In genomic region chr5:60599460-60600299, GRCm38 (mm10) we compare ENCODE assay signal across 11 mouse cellular contexts.
A peak's percentile ranks its signal among the peaks of the same experiment; 100 is the strongest.
DNase-seq lines count a peak whose midpoint lies in the region; ATAC-seq and TF ChIP-seq lines count a peak whose summit lies in the region.
"Had no signal": no experiment of that assay in that cellular context is flagged by ENCODE, and none has a peak within 500 bp of the region (broad histone marks: within the 10 kb centered on the region; RNA-seq: fewer than 3 reads in every experiment).

No protein-coding gene starts in this region.

- H3K9me3 ChIP-seq in forebrain, embryonic 14.5 days (replicated peaks; ENCODE audit: control insufficient read depth, low read length) = no peaks in the 10 kb centered on the region
- no peaks in the 10 kb centered on the region for H3K9me3 ChIP-seq in midbrain, embryonic 13.5 days
- H3K9me3 ChIP-seq in intestine, postnatal 0 days (ENCODE audit: control insufficient read depth) = no peaks in the 10 kb centered on the region
- H3K9me3 ChIP-seq: liver, embryonic 12.5 days had no signal

- peak; percentile 72; the same call in 1 of the 2 replicates for ATAC-seq in cerebellum, adult (ENCODE audit: insufficient number of reproducible peaks, low FRiP score, low TSS enrichment)
- peak; percentile 98 for ATAC-seq in forebrain, embryonic 14.5 days
- peak; percentile 91 for ATAC-seq in midbrain, embryonic 13.5 days
- ATAC-seq in intestine, postnatal 0 days = no peak
- ATAC-seq: activated CD4-positive, CD25-positive, alpha-beta regulatory T cell, adult 4 months; liver, embryonic 12.5 days had no signal

- H3K36me3 ChIP-seq in forebrain, embryonic 14.5 days (ENCODE audit: control insufficient read depth, insufficient read depth, low read length) = no peaks in the 10 kb centered on the region
- H3K36me3 ChIP-seq in midbrain, embryonic 13.5 days = no peaks in the 10 kb centered on the region
- H3K36me3 ChIP-seq in intestine, postnatal 0 days (ENCODE audit: control insufficient read depth, insufficient read depth) = no peaks in the 10 kb centered on the region
- H3K36me3 ChIP-seq: liver, embryonic 12.5 days had no signal

- no peak overlapping the region for H3K4me3 ChIP-seq in forebrain, embryonic 14.5 days (ENCODE audit: low read depth, low read length)
- no peak overlapping the region for H3K4me3 ChIP-seq in midbrain, embryonic 13.5 days (replicated peaks)
- H3K4me3 ChIP-seq in intestine, postnatal 0 days (ENCODE audit: low read depth, low read length) = no peak overlapping the region
- H3K4me3 ChIP-seq: liver, embryonic 12.5 days had no signal

- no peak for DNase-seq in cerebellum, adult 11 months
- peak; percentile 58 for DNase-seq in brain, embryonic 18.5 days (ENCODE audit: low read depth, low spot score)
- peak; percentile 91 for DNase-seq in forebrain, embryonic 14.5 days (ENCODE audit: low spot score)
- no peak for DNase-seq in thymus, adult 18-20 months
- no peak for DNase-seq in right cerebral cortex, postnatal 36 days (ENCODE audit: low spot score in 2 of 2)
- DNase-seq: lung, postnatal 4 days had no signal

- H3K4me1 ChIP-seq in forebrain, embryonic 14.5 days (ENCODE audit: control insufficient read depth, insufficient read depth, low read length) = no peaks in the 10 kb centered on the region
- H3K4me1 ChIP-seq in midbrain, embryonic 13.5 days (replicated peaks) = 0 out of 2 replicates have a peak, but pooled peaks cover 3% of the 10 kb centered on the region
- H3K4me1 ChIP-seq in intestine, postnatal 0 days (replicated peaks; ENCODE audit: control insufficient read depth, insufficient read depth, low read length) = no peaks in the 10 kb centered on the region
- H3K4me1 ChIP-seq: liver, embryonic 12.5 days had no signal

- peak overlapping the region; percentile 29; the same call in 1 of the 2 replicates for H3K27ac ChIP-seq in forebrain, embryonic 14.5 days (ENCODE audit: low read depth, low read length)
- H3K27ac ChIP-seq in midbrain, embryonic 13.5 days = no peak overlapping the region
- H3K27ac ChIP-seq in intestine, postnatal 0 days (ENCODE audit: low read depth, low read length) = no peak overlapping the region
- H3K27ac ChIP-seq: liver, embryonic 12.5 days had no signal

- no peaks in the 10 kb centered on the region for H3K27me3 ChIP-seq in forebrain, embryonic 14.5 days (replicated peaks; ENCODE audit: control insufficient read depth, insufficient read depth, low read length)
- no peaks in the 10 kb centered on the region for H3K27me3 ChIP-seq in midbrain, embryonic 13.5 days
- no peaks in the 10 kb centered on the region for H3K27me3 ChIP-seq in intestine, postnatal 0 days (replicated peaks; ENCODE audit: control insufficient read depth, insufficient read depth, low read length)
- H3K27me3 ChIP-seq: liver, embryonic 12.5 days had no signal

- H3K4me2 ChIP-seq in forebrain, embryonic 14.5 days (ENCODE audit: low read length) = no peak overlapping the region
- H3K4me2 ChIP-seq in midbrain, embryonic 13.5 days (replicated peaks) = no peak overlapping the region
- H3K4me2 ChIP-seq in intestine, postnatal 0 days (replicated peaks; ENCODE audit: low read depth) = no peak overlapping the region
- H3K4me2 ChIP-seq: liver, embryonic 12.5 days had no signal

- TF ChIP-seq CTCF in intestine, postnatal 0 days (IDR thresholded peaks at IDR 0.05; ENCODE audit: low read depth) = no peak

- H3K9ac ChIP-seq in forebrain, embryonic 14.5 days (ENCODE audit: low read length) = no peak overlapping the region
- H3K9ac ChIP-seq in midbrain, embryonic 13.5 days (replicated peaks) = no peak overlapping the region
- no peak overlapping the region for H3K9ac ChIP-seq in intestine, postnatal 0 days (ENCODE audit: low read depth, low read length)
- H3K9ac ChIP-seq: liver, embryonic 12.5 days had no signal

- WGBS in forebrain, embryonic 14.5 days = 40% methylated on average over 5 of the region's 5 CpGs
- 59% methylated on average over 5 of the region's 5 CpGs for WGBS in midbrain, embryonic 13.5 days
- 76% methylated on average over 5 of the region's 5 CpGs for WGBS in intestine, postnatal 0 days

Comparison
In these comparisons a context has a peak if more than half of its experiments do, and no peak if none do; other contexts are left out.
1. DNase-seq: peak in brain, embryonic 18.5 days (single experiment) and forebrain, embryonic 14.5 days (single experiment); none in cerebellum, adult 11 months (single experiment), thymus, adult 18-20 months (0 of 2) and right cerebral cortex, postnatal 36 days (0 of 2).